Mouse (Mus musculus) urinary bladder, adult 2 months (tissue): ENCODE data around the gene Cog5. TPM values are rescaled to one million over a fixed set of nuclear protein-coding genes. Genes with fewer than 3 reads are reported as not detected.

Experiments
- DNase-seq: peaks from one replicate; pipeline ENCODE4 v3.0.0; 2022; ENCODE audit warnings: low spot score
- polyA plus RNA-seq: library from polyadenylated mRNA; depleted of rRNA; stranded (reverse); fragments of >200 nt; gene quantifications from 2 replicates; pipeline ENCODE4 v1.2.3, GENCODE M21; 2012; rRNA removed

Gene Cog5
- polyA plus RNA-seq, 1 experiment, result 30.7 TPM

- no peak for DNase-seq
These were observed 329.1 kb downstream of the Cog5 start for GRCm38 (mm10) chr12:31983769-31984168.

GRCm38 (mm10) chr12:31984206-31984605 is 329.5 kb downstream of the Cog5 start:
- DNase-seq, result no peak

GRCm38 (mm10) chr12:31984664-31985063 is 330.0 kb downstream of the Cog5 start:
- no peak for DNase-seq

- DNase-seq, result no peak
These were observed 331.1 kb downstream of the Cog5 start for GRCm38 (mm10) chr12:31985738-31986137.

- DNase-seq, result no peak
These were observed 331.8 kb downstream of the Cog5 start for GRCm38 (mm10) chr12:31986463-31986862.

Other genes starting within 250 kb of the Cog5 start
- gene Cbll1, start 155.3 kb upstream of the Cog5 start, polyA plus RNA-seq, result 6.2 and 9.9 TPM in 2 replicates
- 0.03 TPM in 1 of 2 replicates, not detected in the other for gene Slc26a4, start 94.9 kb upstream of the Cog5 start, polyA plus RNA-seq
- gene Bcap29, start 20.2 kb upstream of the Cog5 start, polyA plus RNA-seq, result 20.0 and 23.4 TPM in 2 replicates
- gene Dus4l, start within 50 bp of the Cog5 start, polyA plus RNA-seq, result 6.9 and 7.1 TPM in 2 replicates
- gene Gpr22, start 59.1 kb downstream of the Cog5 start, polyA plus RNA-seq, result 0.03 and 0.07 TPM in 2 replicates